Mouse (Mus musculus) kidney, adult 2 months (tissue): ENCODE results near the gene Nfatc2ip.

ENCODE experiments used
- CTCF ChIP-seq: fragments of 200-500 bp; conservative IDR thresholded peaks from 2 replicates; pipeline ENCODE4 v1.5.1; 2011; ENCODE audit warnings: low read depth, mild to moderate bottlenecking, control low read depth, low read length, moderate library complexity, mixed read lengths; ENCODE audit not compliant: insufficient read depth, insufficient read length
- POLR2A ChIP-seq: fragments of 200-500 bp; IDR thresholded peaks from one replicate; pipeline ENCODE4 v1.6.1; 2011; ENCODE audit warnings: low read depth, low read length, control low read depth

- TF ChIP-seq CTCF (no peak), POLR2A (no peak)
Measured at GRCm38 (mm10) chr7:126368367-126368766, 28.2 kb downstream of the Nfatc2ip start.
